Mouse (Mus musculus) midbrain, embryonic 12.5 days (tissue): Measurements from ENCODE around the gene Btbd18. TPM values are rescaled to one million over a fixed set of nuclear protein-coding genes. Genes with fewer than 3 reads are reported as not detected.

ENCODE experiments used
- ATAC-seq: fragments of 200-750 bp; cut with Nextera tagmentation; 2 replicates; pipeline ENCODE4 v1.8.0; 2017; ENCODE audit warnings: low read depth, moderate TSS enrichment, moderate library complexity; ENCODE audit not compliant: low FRiP score
- H3K27ac ChIP-seq: fragments of 300-500 bp; sonication (generic); replicated peaks from 2 replicates; pipeline ENCODE4 v1.5.1; 2016; ENCODE audit warnings: mild to moderate bottlenecking
- H3K27me3 ChIP-seq: fragments of 300-500 bp; sonication (generic); 2 replicates; pipeline ENCODE4 v1.6.1; 2016; ENCODE audit warnings: mild to moderate bottlenecking
- H3K36me3 ChIP-seq: fragments of 300-500 bp; sonication (generic); 2 replicates; pipeline ENCODE4 v1.6.1; 2016
- H3K4me1 ChIP-seq: fragments of 300-500 bp; sonication (generic); 2 replicates; pipeline ENCODE4 v1.6.1; 2016
- H3K4me2 ChIP-seq: fragments of 300-500 bp; sonication (generic); replicated peaks from 2 replicates; pipeline ENCODE4 v1.6.1; 2016; ENCODE audit warnings: mild to moderate bottlenecking, moderate library complexity
- H3K4me3 ChIP-seq: fragments of 300-500 bp; sonication (generic); 2 replicates; pipeline ENCODE4 v1.5.1; 2016; ENCODE audit warnings: mild to moderate bottlenecking
- H3K9ac ChIP-seq: fragments of 300-500 bp; sonication (generic); replicated peaks from 2 replicates; pipeline ENCODE4 v1.6.1; 2016; ENCODE audit warnings: mild to moderate bottlenecking, moderate library complexity
- H3K9me3 ChIP-seq: fragments of 300-500 bp; sonication (generic); 2 replicates; pipeline ENCODE4 v1.6.1; 2016; ENCODE audit warnings: mild to moderate bottlenecking
- WGBS: fragments of 180-500 bp; shearing (Covaris S2); methylation state at CpG from one replicate; pipeline ENCODE4 v1.1.7; 2016; 5-methylcytosine and 5-hydroxymethylcytosine counted together
- polyA plus RNA-seq: library from polyadenylated mRNA; unstranded; fragments of >200 nt; fragmentation: Nextera tagmentation; extraction: Ambion mirVana; gene quantifications from 2 replicates; pipeline ENCODE4 v1.2.1, GENCODE M21; 2016

Btbd18 gene
- 0.26 and 0.31 TPM in 2 replicates for polyA plus RNA-seq

- H3K4me1 ChIP-seq, result no peaks in the 10 kb centered on the region
- 0 out of 2 replicates have a peak, but pooled peaks cover 3% of the 10 kb centered on the region for H3K9me3 ChIP-seq
- H3K4me3 ChIP-seq, result no peak within 1 kb of the TSS
- no peak within 1 kb of the TSS for H3K27ac ChIP-seq
- no peaks in the 10 kb centered on the region for H3K27me3 ChIP-seq
- H3K4me2 ChIP-seq, result no peak within 1 kb of the TSS
- no peaks in the 10 kb centered on the region for H3K36me3 ChIP-seq
- ATAC-seq, result 0 out of 2 replicates have a peak, but pooled peaks have one; percentile 30
- 92% methylated on average over 32 of the region's 32 CpGs for WGBS
- H3K9ac ChIP-seq, result no peak within 1 kb of the TSS
These were observed at the start of gene Btbd18 for GRCm38 (mm10) chr2:84658806-84659205. TSS of gene Btbd18 (plus strand) at chr2:84659079.

- ATAC-seq, result no peak
- no peak overlapping the region for H3K9ac ChIP-seq
- peaks cover 86% of the 10 kb centered on the region for H3K36me3 ChIP-seq
- H3K9me3 ChIP-seq, result no peaks in the 10 kb centered on the region
- H3K27ac ChIP-seq, result no peak overlapping the region
- H3K27me3 ChIP-seq, result no peaks in the 10 kb centered on the region
- H3K4me2 ChIP-seq, result no peak overlapping the region
- no peak overlapping the region for H3K4me3 ChIP-seq
- WGBS, result 94% methylated on average over 6 of the region's 6 CpGs
- H3K4me1 ChIP-seq, result no peaks in the 10 kb centered on the region
These were observed 46.1 kb upstream of the Btbd18 start for GRCm38 (mm10) chr2:84612764-84613163.

GRCm38 (mm10) chr2:84617637-84618515 is 41.0 kb upstream of the Btbd18 start:
- WGBS, result 77% methylated on average over 3 of the region's 3 CpGs
- ATAC-seq, result peak; percentile 88
- Histone ChIP-seq H3K4me2 (no peak overlapping the region), H3K27ac (no peak overlapping the region), H3K9me3 (no peaks in the 10 kb centered on the region), H3K36me3 (peaks cover 62% of the 10 kb centered on the region), H3K4me3 (no peak overlapping the region), H3K4me1 (no peaks in the 10 kb centered on the region), H3K9ac (no peak overlapping the region), H3K27me3 (no peaks in the 10 kb centered on the region)

- no peak for ATAC-seq
- 89% methylated on average over 2 of the region's 2 CpGs for WGBS
- H3K36me3 ChIP-seq, result peaks cover 53% of the 10 kb centered on the region
These were observed 40.0 kb upstream of the Btbd18 start for GRCm38 (mm10) chr2:84618914-84619313.

GRCm38 (mm10) chr2:84619646-84620340 is 39.1 kb upstream of the Btbd18 start:
- Histone ChIP-seq H3K4me2 (no peak overlapping the region), H3K27me3 (no peaks in the 10 kb centered on the region), H3K36me3 (peaks cover 54% of the 10 kb centered on the region), H3K4me1 (no peaks in the 10 kb centered on the region), H3K9ac (no peak overlapping the region), H3K9me3 (no peaks in the 10 kb centered on the region), H3K4me3 (no peak overlapping the region), H3K27ac (no peak overlapping the region)
- WGBS, result 96% methylated on average over 21 of the region's 21 CpGs
- ATAC-seq, result no peak

More at GRCm38 (mm10) chr2:84618914-84619313, 40.0 kb upstream of the Btbd18 start:
- no peak overlapping the region for H3K27ac ChIP-seq
- no peaks in the 10 kb centered on the region for H3K4me1 ChIP-seq
- no peak overlapping the region for H3K4me2 ChIP-seq
- no peaks in the 10 kb centered on the region for H3K9me3 ChIP-seq
- H3K4me3 ChIP-seq, result no peak overlapping the region
- no peaks in the 10 kb centered on the region for H3K27me3 ChIP-seq
- no peak overlapping the region for H3K9ac ChIP-seq

GRCm38 (mm10) chr2:84622668-84623067 is 36.2 kb upstream of the Btbd18 start:
- Histone ChIP-seq H3K4me3 (no peak overlapping the region), H3K27me3 (no peaks in the 10 kb centered on the region), H3K27ac (no peak overlapping the region), H3K9ac (no peak overlapping the region), H3K4me1 (no peaks in the 10 kb centered on the region), H3K36me3 (peaks cover 31% of the 10 kb centered on the region), H3K9me3 (no peaks in the 10 kb centered on the region), H3K4me2 (no peak overlapping the region)
- no peak for ATAC-seq
- WGBS, result 81% methylated on average over 2 of the region's 2 CpGs

GRCm38 (mm10) chr2:84623428-84624119 is 35.3 kb upstream of the Btbd18 start:
- Histone ChIP-seq H3K27me3 (no peaks in the 10 kb centered on the region), H3K4me3 (no peak overlapping the region), H3K36me3 (peaks cover 31% of the 10 kb centered on the region), H3K27ac (no peak overlapping the region), H3K9me3 (no peaks in the 10 kb centered on the region), H3K4me2 (no peak overlapping the region), H3K4me1 (no peaks in the 10 kb centered on the region), H3K9ac (no peak overlapping the region)
- no peak for ATAC-seq
- WGBS, result 97% methylated on average over 3 of the region's 3 CpGs

GRCm38 (mm10) chr2:84624201-84624600 is 34.7 kb upstream of the Btbd18 start:
- 93% methylated on average over 17 of the region's 17 CpGs for WGBS

GRCm38 (mm10) chr2:84626366-84626975 is 32.4 kb upstream of the Btbd18 start:
- Histone ChIP-seq H3K4me3 (no peak overlapping the region), H3K27ac (no peak overlapping the region), H3K27me3 (no peaks in the 10 kb centered on the region), H3K4me1 (no peaks in the 10 kb centered on the region), H3K4me2 (no peak overlapping the region), H3K9ac (no peak overlapping the region), H3K36me3 (0 out of 2 replicates have a peak, but pooled peaks cover 8% of the 10 kb centered on the region), H3K9me3 (no peaks in the 10 kb centered on the region)
- no peak for ATAC-seq
- WGBS, result 82% methylated on average over 7 of the region's 7 CpGs

More at GRCm38 (mm10) chr2:84624201-84624600, 34.7 kb upstream of the Btbd18 start:
- Histone ChIP-seq H3K4me2 (no peak overlapping the region), H3K9me3 (no peaks in the 10 kb centered on the region), H3K27me3 (no peaks in the 10 kb centered on the region), H3K4me3 (no peak overlapping the region), H3K9ac (no peak overlapping the region), H3K4me1 (no peaks in the 10 kb centered on the region), H3K36me3 (peaks cover 25% of the 10 kb centered on the region), H3K27ac (no peak overlapping the region)
- no peak for ATAC-seq

- H3K36me3 ChIP-seq, result 0 out of 2 replicates have a peak, but pooled peaks cover 8% of the 10 kb centered on the region
- no peak overlapping the region for H3K4me2 ChIP-seq
- no peaks in the 10 kb centered on the region for H3K4me1 ChIP-seq
- H3K27me3 ChIP-seq, result no peaks in the 10 kb centered on the region
- no peaks in the 10 kb centered on the region for H3K9me3 ChIP-seq
- no peak for ATAC-seq
- WGBS, result 79% methylated on average over 3 of the region's 3 CpGs
- H3K27ac ChIP-seq, result no peak overlapping the region
- H3K4me3 ChIP-seq, result no peak overlapping the region
- H3K9ac ChIP-seq, result no peak overlapping the region
These were observed 31.8 kb upstream of the Btbd18 start for GRCm38 (mm10) chr2:84627036-84627435.

- no peaks in the 10 kb centered on the region for H3K27me3 ChIP-seq
- no peak overlapping the region for H3K4me3 ChIP-seq
- peaks cover 38% of the 10 kb centered on the region for H3K4me1 ChIP-seq
- no peak overlapping the region for H3K27ac ChIP-seq
- no peak for ATAC-seq
- 97% methylated on average over 1 of the region's 1 CpGs for WGBS
- H3K36me3 ChIP-seq, result no peaks in the 10 kb centered on the region
- H3K4me2 ChIP-seq, result no peak overlapping the region
- H3K9ac ChIP-seq, result no peak overlapping the region
- H3K9me3 ChIP-seq, result no peaks in the 10 kb centered on the region
These were observed 26.9 kb upstream of the Btbd18 start for GRCm38 (mm10) chr2:84632001-84632400.
